Mouse (Mus musculus): ENCODE measurements at regions not wholly inside any gene's neighbourhood (a gene's known extent, or its start where the extent isn't known, plus 50 kb on each side); places are given as distances from the start of the nearest gene placed in this dataset.

GRCm38 (mm10) chr10:9264309-9265000, 378.6 kb upstream of the Sash1 start:
- H3K4me3 ChIP-seq (replicated peaks), result no peak overlapping the region
- no peak for TF ChIP-seq GATA1 (IDR thresholded peaks at IDR 0.05; ENCODE audit: borderline replicate concordance, low read length)
- TF ChIP-seq FLI1 (IDR thresholded peaks at IDR 0.05; ENCODE audit: low read length), result no peak
- H3K9me3 ChIP-seq, result peaks cover 5% of the 10 kb centered on the region; the same call in 1 of the 2 replicates
- H3K27me3 ChIP-seq (replicated peaks), result no peaks in the 10 kb centered on the region
- no peaks in the 10 kb centered on the region for H3K36me3 ChIP-seq (replicated peaks; ENCODE audit: low read length)
- H3K4me1 ChIP-seq, result no peaks in the 10 kb centered on the region

GRCm38 (mm10) chr10:9258705-9259104, 372.8 kb upstream of the Sash1 start:
- Histone ChIP-seq H3K36me3 (replicated peaks; ENCODE audit: low read length) (no peaks in the 10 kb centered on the region), H3K9me3 (no peaks in the 10 kb centered on the region), H3K4me1 (no peaks in the 10 kb centered on the region), H3K27me3 (replicated peaks) (no peaks in the 10 kb centered on the region), H3K4me3 (replicated peaks) (no peak overlapping the region)
- TF ChIP-seq GATA1 (IDR thresholded peaks at IDR 0.05; ENCODE audit: borderline replicate concordance, low read length) (no peak), FLI1 (IDR thresholded peaks at IDR 0.05; ENCODE audit: low read length) (no peak)

- Histone ChIP-seq H3K27me3 (replicated peaks) (no peaks in the 10 kb centered on the region), H3K36me3 (replicated peaks; ENCODE audit: low read length) (no peaks in the 10 kb centered on the region), H3K4me1 (no peaks in the 10 kb centered on the region), H3K9me3 (no peaks in the 10 kb centered on the region), H3K4me3 (replicated peaks) (no peak overlapping the region)
- TF ChIP-seq GATA1 (IDR thresholded peaks at IDR 0.05; ENCODE audit: borderline replicate concordance, low read length) (no peak), FLI1 (IDR thresholded peaks at IDR 0.05; ENCODE audit: low read length) (no peak)
Measured at GRCm38 (mm10) chr10:9252941-9253217, 367.0 kb upstream of the Sash1 start.

GRCm38 (mm10) chr10:9252120-9252940, 366.5 kb upstream of the Sash1 start:
- Histone ChIP-seq H3K9me3 (no peaks in the 10 kb centered on the region), H3K4me1 (no peaks in the 10 kb centered on the region), H3K27me3 (replicated peaks) (no peaks in the 10 kb centered on the region), H3K36me3 (replicated peaks; ENCODE audit: low read length) (no peaks in the 10 kb centered on the region), H3K4me3 (replicated peaks) (no peak overlapping the region)
- TF ChIP-seq FLI1 (IDR thresholded peaks at IDR 0.05; ENCODE audit: low read length), result no peak
- no peak for TF ChIP-seq GATA1 (IDR thresholded peaks at IDR 0.05; ENCODE audit: borderline replicate concordance, low read length)

DNA sequence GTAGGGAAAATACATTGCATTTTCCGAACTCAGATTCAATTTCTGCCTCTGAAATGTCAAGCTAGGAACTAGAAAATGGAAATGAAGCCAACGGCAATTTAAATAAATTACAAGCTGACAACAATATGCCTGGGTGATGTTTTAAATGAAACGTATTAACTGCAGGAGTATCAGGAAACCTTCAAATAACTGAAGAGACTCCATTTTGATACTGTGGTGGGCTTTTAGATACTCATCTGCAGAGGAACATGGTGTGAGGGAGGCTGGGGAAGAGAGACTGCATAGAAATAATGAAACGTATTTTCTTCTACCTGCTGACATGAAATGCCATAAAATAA, 357.4 kb upstream of the Sash1 start:
- no peak overlapping the region for H3K4me3 ChIP-seq (replicated peaks)

DNA sequence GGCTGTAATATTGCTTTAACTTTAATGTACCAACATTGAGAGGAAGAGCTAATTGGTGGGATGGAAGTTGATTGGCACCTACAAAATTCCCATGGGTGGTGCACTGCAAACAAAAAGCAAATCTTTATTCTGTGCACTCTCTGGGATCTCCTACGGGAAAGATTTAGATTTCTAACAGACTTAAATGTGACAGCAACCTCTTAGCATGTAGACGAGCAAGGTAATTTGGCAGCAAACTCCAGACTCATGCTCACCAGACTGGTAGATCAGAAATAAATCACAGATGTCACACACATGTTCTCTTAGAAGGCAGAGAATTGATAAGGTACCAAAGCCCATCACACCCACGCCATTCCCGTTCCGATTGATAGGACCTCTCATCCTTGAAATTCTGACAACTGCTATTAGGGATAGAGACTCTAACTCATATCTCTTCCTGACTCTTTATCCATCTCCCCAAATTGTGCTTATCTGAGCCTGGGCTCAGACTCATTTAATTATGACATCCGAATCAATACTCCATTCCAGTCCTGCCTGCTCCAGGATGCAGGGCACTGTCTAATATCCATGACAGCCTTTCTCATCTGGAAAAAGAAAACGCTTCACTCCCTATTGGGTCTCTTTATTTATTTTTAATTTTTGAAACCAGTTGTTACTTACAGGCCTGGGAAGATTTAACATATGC, 356.9 kb upstream of the Sash1 start:
- no peaks in the 10 kb centered on the region for H3K27me3 ChIP-seq (replicated peaks)

More for the DNA sequence above, 357.4 kb upstream of the Sash1 start:
- H3K4me1 ChIP-seq, result no peaks in the 10 kb centered on the region
- TF ChIP-seq FLI1 (IDR thresholded peaks at IDR 0.05; ENCODE audit: low read length) (no peak), GATA1 (IDR thresholded peaks at IDR 0.05; ENCODE audit: borderline replicate concordance, low read length) (no peak)
- H3K27me3 ChIP-seq (replicated peaks), result no peaks in the 10 kb centered on the region
- no peaks in the 10 kb centered on the region for H3K9me3 ChIP-seq
- H3K36me3 ChIP-seq (replicated peaks; ENCODE audit: low read length), result no peaks in the 10 kb centered on the region

GRCm38 (mm10) chr10:9239956-9240355, 354.1 kb upstream of the Sash1 start:
- no peaks in the 10 kb centered on the region for H3K4me1 ChIP-seq
- no peaks in the 10 kb centered on the region for H3K27me3 ChIP-seq (replicated peaks)
- no peaks in the 10 kb centered on the region for H3K36me3 ChIP-seq (replicated peaks; ENCODE audit: low read length)
- no peak overlapping the region for H3K4me3 ChIP-seq (replicated peaks)
- H3K9me3 ChIP-seq, result no peaks in the 10 kb centered on the region
- TF ChIP-seq GATA1 (IDR thresholded peaks at IDR 0.05; ENCODE audit: borderline replicate concordance, low read length) (no peak), FLI1 (IDR thresholded peaks at IDR 0.05; ENCODE audit: low read length) (no peak)

More for the DNA sequence above, 356.9 kb upstream of the Sash1 start:
- Histone ChIP-seq H3K36me3 (replicated peaks; ENCODE audit: low read length) (no peaks in the 10 kb centered on the region), H3K4me1 (no peaks in the 10 kb centered on the region), H3K9me3 (no peaks in the 10 kb centered on the region), H3K4me3 (replicated peaks) (no peak overlapping the region)
- TF ChIP-seq GATA1 (IDR thresholded peaks at IDR 0.05; ENCODE audit: borderline replicate concordance, low read length) (no peak), FLI1 (IDR thresholded peaks at IDR 0.05; ENCODE audit: low read length) (no peak)

DNA sequence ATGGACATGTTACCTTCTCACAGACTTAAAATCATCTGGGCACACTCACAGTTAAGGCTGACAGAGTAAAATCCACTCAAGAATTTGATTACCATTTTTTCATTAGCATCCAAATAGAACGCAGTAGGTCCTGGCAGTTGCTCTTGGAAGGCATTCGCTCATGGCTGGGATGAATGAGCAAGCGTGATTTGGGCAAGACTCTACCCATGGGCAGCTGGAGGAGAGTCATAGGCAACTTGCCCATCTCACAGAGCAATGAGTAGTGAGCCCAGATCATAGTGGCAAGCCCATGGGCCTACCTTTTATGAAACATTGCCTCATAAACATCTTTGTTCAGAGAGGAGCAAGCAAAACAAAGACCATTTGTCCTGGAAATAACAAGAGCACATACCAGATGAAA, 345.9 kb upstream of the Sash1 start:
- no peaks in the 10 kb centered on the region for H3K36me3 ChIP-seq (replicated peaks; ENCODE audit: low read length)
- H3K4me1 ChIP-seq, result no peaks in the 10 kb centered on the region
- TF ChIP-seq FLI1 (IDR thresholded peaks at IDR 0.05; ENCODE audit: low read length) (no peak), GATA1 (IDR thresholded peaks at IDR 0.05; ENCODE audit: borderline replicate concordance, low read length) (no peak)
- H3K4me3 ChIP-seq (replicated peaks), result no peak overlapping the region
- H3K27me3 ChIP-seq (replicated peaks), result no peaks in the 10 kb centered on the region
- H3K9me3 ChIP-seq, result 0 out of 2 replicates have a peak, but pooled peaks cover 2% of the 10 kb centered on the region

DNA sequence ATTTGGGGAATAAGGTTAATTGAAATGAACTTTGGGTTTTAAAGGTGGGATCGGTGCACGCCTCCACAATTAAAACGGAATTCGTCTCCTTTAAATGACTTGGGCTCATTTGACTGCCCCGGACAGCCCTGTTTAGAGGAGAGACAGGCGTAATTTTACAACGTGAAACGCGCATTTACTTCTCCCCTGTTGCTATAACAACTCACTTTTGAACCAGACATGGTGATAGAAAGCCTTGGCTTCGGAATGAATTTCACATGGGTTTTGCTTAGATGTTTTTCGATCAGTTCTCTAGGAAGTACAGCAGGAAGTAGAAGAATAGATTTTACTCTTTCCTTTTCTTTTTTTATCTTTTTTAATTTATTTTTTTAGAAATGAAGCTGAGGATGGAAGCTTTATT, 343.2 kb upstream of the Sash1 start:
- Histone ChIP-seq H3K27me3 (replicated peaks) (no peaks in the 10 kb centered on the region), H3K4me3 (replicated peaks) (no peak overlapping the region), H3K36me3 (replicated peaks; ENCODE audit: low read length) (no peaks in the 10 kb centered on the region), H3K9me3 (0 out of 2 replicates have a peak, but pooled peaks cover 2% of the 10 kb centered on the region), H3K4me1 (no peaks in the 10 kb centered on the region)
- TF ChIP-seq FLI1 (IDR thresholded peaks at IDR 0.05; ENCODE audit: low read length), result no peak
- TF ChIP-seq GATA1 (IDR thresholded peaks at IDR 0.05; ENCODE audit: borderline replicate concordance, low read length), result no peak

DNA sequence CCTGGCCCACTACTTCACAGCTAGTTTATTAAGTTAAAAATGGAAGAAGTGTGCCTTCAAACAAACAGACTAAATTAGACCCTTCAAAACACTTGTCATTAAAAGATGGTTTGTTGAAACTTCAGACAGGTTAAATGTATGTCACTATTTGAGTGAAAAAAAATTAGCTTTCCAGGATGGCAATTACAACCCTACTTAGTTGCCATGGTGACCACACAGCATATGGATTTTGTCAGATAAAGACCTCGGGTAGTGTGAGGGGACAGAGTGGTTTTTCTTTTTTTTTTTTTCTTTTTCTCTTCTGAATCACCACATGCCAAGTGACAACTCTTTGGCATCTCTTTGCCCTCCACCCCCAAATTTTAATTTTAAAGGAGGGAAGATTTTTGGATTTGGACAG, 341.5 kb upstream of the Sash1 start:
- Histone ChIP-seq H3K4me1 (no peaks in the 10 kb centered on the region), H3K4me3 (replicated peaks) (no peak overlapping the region), H3K9me3 (0 out of 2 replicates have a peak, but pooled peaks cover 1% of the 10 kb centered on the region), H3K27me3 (replicated peaks) (no peaks in the 10 kb centered on the region), H3K36me3 (replicated peaks; ENCODE audit: low read length) (no peaks in the 10 kb centered on the region)
- TF ChIP-seq GATA1 (IDR thresholded peaks at IDR 0.05; ENCODE audit: borderline replicate concordance, low read length) (no peak), FLI1 (IDR thresholded peaks at IDR 0.05; ENCODE audit: low read length) (no peak)

Measured in megakaryocyte, embryonic 14.5 days (primary cell).